Mouse (Mus musculus): Measurements from ENCODE around the gene Aqp8.

GRCm38 (mm10) chr7:123453066-123453465 lies 9.0 kb upstream of the Aqp8 start:
- no peak for TF ChIP-seq CTCF (IDR thresholded peaks at IDR 0.05; ENCODE audit: insufficient read depth, low read length)
- no peak for TF ChIP-seq POLR2A (IDR thresholded peaks at IDR 0.05; ENCODE audit: borderline replicate concordance, extremely low read depth, low read depth, low read length)
